In genomic region chr9:76567281-76567655, GRCm38 (mm10) we compare ENCODE assay signal across 9 mouse cellular contexts. TPM values are rescaled to one million over a fixed set of nuclear protein-coding genes. Genes with fewer than 3 reads are reported as not detected.
DNase-seq lines count a peak whose midpoint lies in the region; ATAC-seq and TF ChIP-seq lines count a peak whose summit lies in the region.
"Had no signal": no experiment of that assay in that cellular context is flagged by ENCODE, and none has a peak within 500 bp of the region (broad histone marks: within the 10 kb centered on the region; RNA-seq: fewer than 3 reads in every experiment).

No protein-coding gene starts in this region.

- no peaks in the 10 kb centered on the region; the same call in 1 of the 2 replicates for H3K27me3 ChIP-seq in lung, embryonic 14.5 days (ENCODE audit: insufficient read depth, low read length)
- H3K27me3 ChIP-seq in forebrain, embryonic 11.5 days (ENCODE audit: control insufficient read depth, insufficient read depth, low read length) = peaks cover 3% of the 10 kb centered on the region; the same call in 1 of the 2 replicates
- H3K27me3 ChIP-seq in limb, embryonic 10.5 days (ENCODE audit: low read depth, poor library complexity, severe bottlenecking) = peaks cover 28% of the 10 kb centered on the region
- peaks cover 8% of the 10 kb centered on the region; the same call in 1 of the 2 replicates for H3K27me3 ChIP-seq in neural tube, embryonic 14.5 days (ENCODE audit: control insufficient read depth, insufficient read depth, low read length)

- 2% methylated on average over 13 of the region's 13 CpGs for WGBS in lung, embryonic 14.5 days
- 4% methylated on average over 13 of the region's 13 CpGs for WGBS in forebrain, embryonic 11.5 days
- WGBS in limb, embryonic 10.5 days = 4% methylated on average over 13 of the region's 13 CpGs
- 3% methylated on average over 13 of the region's 13 CpGs for WGBS in neural tube, embryonic 14.5 days

- peak overlapping the region; percentile 47 for H3K4me3 ChIP-seq in lung, embryonic 14.5 days (ENCODE audit: low read depth, low read length)
- H3K4me3 ChIP-seq in forebrain, embryonic 11.5 days (ENCODE audit: low read depth, low read length) = peak overlapping the region; percentile 58
- peak overlapping the region; percentile 67 for H3K4me3 ChIP-seq in limb, embryonic 10.5 days
- H3K4me3 ChIP-seq in neural tube, embryonic 14.5 days (ENCODE audit: low read depth, low read length) = peak overlapping the region; percentile 46

- H3K36me3 ChIP-seq in lung, embryonic 14.5 days (ENCODE audit: insufficient read depth) = no peaks in the 10 kb centered on the region
- H3K36me3 ChIP-seq in forebrain, embryonic 11.5 days (ENCODE audit: control insufficient read depth, insufficient read depth, low read length) = no peaks in the 10 kb centered on the region
- H3K36me3 ChIP-seq in limb, embryonic 10.5 days = no peaks in the 10 kb centered on the region
- no peaks in the 10 kb centered on the region for H3K36me3 ChIP-seq in neural tube, embryonic 14.5 days (ENCODE audit: control insufficient read depth, insufficient read depth, low read length)

- H3K27ac ChIP-seq in lung, embryonic 14.5 days (ENCODE audit: low read depth) = peak overlapping the region; percentile 64
- H3K27ac ChIP-seq in forebrain, embryonic 11.5 days (ENCODE audit: low read depth, low read length) = no peak overlapping the region
- H3K27ac ChIP-seq in limb, embryonic 10.5 days = peak overlapping the region; percentile 11
- no peak overlapping the region for H3K27ac ChIP-seq in neural tube, embryonic 14.5 days (ENCODE audit: low read depth, low read length)

- ATAC-seq in lung, embryonic 14.5 days (ENCODE audit: insufficient read depth) = 0 out of 2 replicates have a peak, but pooled peaks have one; percentile 26
- ATAC-seq in forebrain, embryonic 11.5 days (replicated peaks; ENCODE audit: low FRiP score) = peak; percentile 59
- peak; percentile 12; the same call in 1 of the 2 replicates for ATAC-seq in neural tube, embryonic 14.5 days (ENCODE audit: low read depth)

- DNase-seq in lung, embryonic 14.5 days = no peak
- DNase-seq in lung, postnatal 10 days = no peak
- no peak for DNase-seq in forebrain, embryonic 11.5 days (ENCODE audit: low spot score)
- DNase-seq in limb, embryonic 10.5 days (ENCODE audit: low spot score) = no peak
- no peak for DNase-seq in layer of hippocampus, postnatal 36 days
- DNase-seq in right cerebral cortex, postnatal 4 days = no peak
- no peak for DNase-seq in c-Kit-positive CD71-positive TER-119-positive erythroid progenitor cells, embryonic 14.5 days (ENCODE audit: low spot score)
- DNase-seq: gastrocnemius, postnatal 36 days had no signal

- H3K9ac ChIP-seq in lung, embryonic 14.5 days = peak overlapping the region; percentile 34
- peak overlapping the region; percentile 61 for H3K9ac ChIP-seq in forebrain, embryonic 11.5 days (ENCODE audit: low read length)
- H3K9ac ChIP-seq in neural tube, embryonic 14.5 days (replicated peaks; ENCODE audit: low read depth, low read length) = peak overlapping the region; percentile 48

- peak overlapping the region; percentile 76 for H3K4me2 ChIP-seq in lung, embryonic 14.5 days
- peak overlapping the region; percentile 96 for H3K4me2 ChIP-seq in forebrain, embryonic 11.5 days (ENCODE audit: low read depth, low read length, severe bottlenecking)
- peak overlapping the region; percentile 97 for H3K4me2 ChIP-seq in neural tube, embryonic 14.5 days (ENCODE audit: low read depth, low read length)

- TF ChIP-seq CTCF in lung, embryonic 14.5 days (IDR thresholded peaks at IDR 0.05; ENCODE audit: low read depth) = no peak

- H3K9me3 ChIP-seq in lung, embryonic 14.5 days (ENCODE audit: low read depth, low read length) = no peaks in the 10 kb centered on the region
- no peaks in the 10 kb centered on the region for H3K9me3 ChIP-seq in forebrain, embryonic 11.5 days (ENCODE audit: control insufficient read depth, low read length)
- H3K9me3 ChIP-seq in limb, embryonic 10.5 days (replicated peaks) = no peaks in the 10 kb centered on the region
- no peaks in the 10 kb centered on the region for H3K9me3 ChIP-seq in neural tube, embryonic 14.5 days (ENCODE audit: control insufficient read depth, low read length)

- no peaks in the 10 kb centered on the region for H3K4me1 ChIP-seq in lung, embryonic 14.5 days (ENCODE audit: insufficient read depth)
- H3K4me1 ChIP-seq in forebrain, embryonic 11.5 days (replicated peaks; ENCODE audit: control insufficient read depth, insufficient read depth, low read length) = no peaks in the 10 kb centered on the region
- peaks cover 15% of the 10 kb centered on the region for H3K4me1 ChIP-seq in limb, embryonic 10.5 days
- H3K4me1 ChIP-seq in neural tube, embryonic 14.5 days (ENCODE audit: control insufficient read depth, insufficient read depth, low read length) = peaks cover 7% of the 10 kb centered on the region; the same call in 1 of the 2 replicates

RNA-seq across cellular contexts. Expression of gene Fam83b, which starts 0.4 kb away (rescaled TPM):
- 6.1 and 6.3 TPM in 2 replicates for polyA plus RNA-seq in lung, embryonic 14.5 days (2014; fragmentation: Nextera tagmentation; extraction: Ambion mirVana)
- 0.16 and 0.64 TPM in 2 replicates for polyA plus RNA-seq in forebrain, embryonic 11.5 days (2014; fragmentation: Nextera tagmentation; extraction: Ambion mirVana)
- polyA plus RNA-seq in limb, embryonic 10.5 days (2016; fragmentation: Nextera tagmentation; extraction: Ambion mirVana) = 0.87 and 1.1 TPM in 2 replicates
- not detected in 2 replicates for polyA plus RNA-seq in neural tube, embryonic 14.5 days (2014; fragmentation: Nextera tagmentation; extraction: Ambion mirVana)
- total RNA-seq in layer of hippocampus, postnatal 36 days (2021) = under 1 TPM; 0.13 to 0.15 TPM
- total RNA-seq: gastrocnemius, postnatal 36 days had no signal

Comparison
In these comparisons a context has a peak if more than half of its experiments do, and no peak if none do; other contexts are left out.
1. H3K27ac ChIP-seq: peak in lung, embryonic 14.5 days (single experiment) and limb, embryonic 10.5 days (single experiment); none in forebrain, embryonic 11.5 days (single experiment) and neural tube, embryonic 14.5 days (single experiment).
2. Peak in every context shown above with its lines, with median percentiles within 50 percentile points of each other: ATAC-seq, H3K4me2 ChIP-seq, H3K4me3 ChIP-seq and H3K9ac ChIP-seq.